Mouse (Mus musculus) liver, embryonic 14.5 days (tissue): ENCODE data around the gene Acp5.

Source experiments
- CTCF ChIP-seq: IDR thresholded peaks from 2 replicates; pipeline ENCODE4 v1.5.1; 2016; ENCODE audit warnings: antibody characterized with exemption, low read depth, control low read depth
- EP300 ChIP-seq: IDR thresholded peaks from 2 replicates; pipeline ENCODE4 v1.6.1; 2016; ENCODE audit warnings: antibody characterized with exemption, low read depth

- no peak for TF ChIP-seq EP300
- TF ChIP-seq CTCF, result no peak
These were observed 29.5 kb upstream of the Acp5 start for GRCm38 (mm10) chr9:22164711-22165668.
